Mouse (Mus musculus) midbrain, embryonic 13.5 days (tissue): ENCODE measurements around the gene Mapkapk5. TPM values are rescaled to one million over a fixed set of nuclear protein-coding genes. Genes with fewer than 3 reads are reported as not detected.

Experiments
- ATAC-seq: fragments of 200-750 bp; cut with Nextera tagmentation; 2 replicates; pipeline ENCODE4 v1.8.0; 2017; ENCODE audit warnings: mild to moderate bottlenecking, moderate TSS enrichment, moderate library complexity
- H3K27ac ChIP-seq: fragments of 300-500 bp; sonication (generic); 2 replicates; pipeline ENCODE4 v1.5.1; 2015; ENCODE audit warnings: inconsistent platforms, mild to moderate bottlenecking, moderate library complexity
- H3K27me3 ChIP-seq: fragments of 300-500 bp; sonication (generic); 2 replicates; pipeline ENCODE4 v1.6.1; 2015; ENCODE audit warnings: mild to moderate bottlenecking, inconsistent platforms
- H3K36me3 ChIP-seq: fragments of 300-500 bp; sonication (generic); 2 replicates; pipeline ENCODE4 v1.6.1; 2015; ENCODE audit warnings: mild to moderate bottlenecking, inconsistent platforms
- H3K4me1 ChIP-seq: fragments of 300-500 bp; sonication (generic); replicated peaks from 2 replicates; pipeline ENCODE4 v1.6.1; 2015; ENCODE audit warnings: inconsistent platforms
- H3K4me2 ChIP-seq: fragments of 300-500 bp; sonication (generic); replicated peaks from 2 replicates; pipeline ENCODE4 v1.6.1; 2015; ENCODE audit warnings: moderate library complexity, mild to moderate bottlenecking, inconsistent platforms
- H3K4me3 ChIP-seq: fragments of 300-500 bp; sonication (generic); replicated peaks from 2 replicates; pipeline ENCODE4 v1.5.1; 2015; ENCODE audit warnings: mild to moderate bottlenecking, inconsistent platforms
- H3K9ac ChIP-seq: fragments of 300-500 bp; sonication (generic); replicated peaks from 2 replicates; pipeline ENCODE4 v1.6.1; 2015; ENCODE audit warnings: mild to moderate bottlenecking, inconsistent platforms
- H3K9me3 ChIP-seq: fragments of 300-500 bp; sonication (generic); 2 replicates; pipeline ENCODE4 v1.6.1; 2016; ENCODE audit warnings: mild to moderate bottlenecking, inconsistent platforms
- WGBS: fragments of 180-500 bp; shearing (Covaris S2); methylation state at CpG from one replicate; pipeline ENCODE4 v1.1.7; 2015; 5-methylcytosine and 5-hydroxymethylcytosine counted together
- polyA plus RNA-seq: library from polyadenylated mRNA; unstranded; fragments of >200 nt; fragmentation: Nextera tagmentation; extraction: Ambion mirVana; gene quantifications from 2 replicates; pipeline ENCODE4 v1.2.1, GENCODE M21; 2015

Gene Mapkapk5
- polyA plus RNA-seq, 1 experiment from 2014 or later = 55.5 TPM

- H3K27me3 ChIP-seq = no peaks in the 10 kb centered on the region
- H3K9ac ChIP-seq = no peak overlapping the region
- ATAC-seq = no peak
- peaks cover 15% of the 10 kb centered on the region for H3K36me3 ChIP-seq
- no peak overlapping the region for H3K27ac ChIP-seq
- no peak overlapping the region for H3K4me2 ChIP-seq
- no peaks in the 10 kb centered on the region for H3K9me3 ChIP-seq
- no peak overlapping the region for H3K4me3 ChIP-seq
- WGBS = 60% methylated on average over 12 of the region's 12 CpGs
- H3K4me1 ChIP-seq = no peaks in the 10 kb centered on the region
These were observed 38.2 kb upstream of the Mapkapk5 start for GRCm38 (mm10) chr5:121583765-121584501.

- Histone ChIP-seq H3K36me3 (peaks cover 24% of the 10 kb centered on the region), H3K9me3 (no peaks in the 10 kb centered on the region), H3K27me3 (no peaks in the 10 kb centered on the region), H3K4me3 (no peak overlapping the region), H3K4me2 (no peak overlapping the region), H3K4me1 (no peaks in the 10 kb centered on the region), H3K9ac (no peak overlapping the region), H3K27ac (no peak overlapping the region)
- WGBS = 95% methylated on average over 8 of the region's 8 CpGs
- no peak for ATAC-seq
These were observed 36.2 kb upstream of the Mapkapk5 start for GRCm38 (mm10) chr5:121581945-121582344.

- no peak overlapping the region for H3K4me3 ChIP-seq
- no peaks in the 10 kb centered on the region for H3K27me3 ChIP-seq
- H3K9ac ChIP-seq = no peak overlapping the region
- H3K4me2 ChIP-seq = no peak overlapping the region
- H3K9me3 ChIP-seq = no peaks in the 10 kb centered on the region
- peaks cover 55% of the 10 kb centered on the region for H3K36me3 ChIP-seq
- no peak for ATAC-seq
- H3K27ac ChIP-seq = no peak overlapping the region
- H3K4me1 ChIP-seq = no peaks in the 10 kb centered on the region
- WGBS = 88% methylated on average over 11 of the region's 11 CpGs
These were observed 31.3 kb upstream of the Mapkapk5 start for GRCm38 (mm10) chr5:121576927-121577488.

- no peak for ATAC-seq
- no peak overlapping the region for H3K4me2 ChIP-seq
- no peaks in the 10 kb centered on the region for H3K9me3 ChIP-seq
- peaks cover 64% of the 10 kb centered on the region for H3K36me3 ChIP-seq
- H3K27me3 ChIP-seq = no peaks in the 10 kb centered on the region
- H3K4me1 ChIP-seq = no peaks in the 10 kb centered on the region
- H3K4me3 ChIP-seq = no peak overlapping the region
- H3K9ac ChIP-seq = no peak overlapping the region
- no peak overlapping the region for H3K27ac ChIP-seq
- 94% methylated on average over 11 of the region's 11 CpGs for WGBS
These were observed 30.2 kb upstream of the Mapkapk5 start for GRCm38 (mm10) chr5:121575867-121576266.

GRCm38 (mm10) chr5:121574145-121574544 lies 28.4 kb upstream of the Mapkapk5 start:
- 90% methylated on average over 13 of the region's 13 CpGs for WGBS
- H3K9me3 ChIP-seq = no peaks in the 10 kb centered on the region
- no peak overlapping the region for H3K27ac ChIP-seq
- no peak overlapping the region for H3K4me2 ChIP-seq
- no peaks in the 10 kb centered on the region for H3K4me1 ChIP-seq
- no peak overlapping the region for H3K9ac ChIP-seq
- ATAC-seq = no peak
- peaks cover 57% of the 10 kb centered on the region for H3K36me3 ChIP-seq
- no peaks in the 10 kb centered on the region for H3K27me3 ChIP-seq
- no peak overlapping the region for H3K4me3 ChIP-seq

GRCm38 (mm10) chr5:121570787-121571186 lies 25.1 kb upstream of the Mapkapk5 start:
- no peak overlapping the region for H3K27ac ChIP-seq
- no peak overlapping the region for H3K4me2 ChIP-seq
- no peaks in the 10 kb centered on the region for H3K4me1 ChIP-seq
- H3K4me3 ChIP-seq = no peak overlapping the region
- H3K9me3 ChIP-seq = no peaks in the 10 kb centered on the region
- no peaks in the 10 kb centered on the region for H3K27me3 ChIP-seq
- 90% methylated on average over 1 of the region's 1 CpGs for WGBS
- no peak for ATAC-seq
- H3K36me3 ChIP-seq = peaks cover 48% of the 10 kb centered on the region
- no peak overlapping the region for H3K9ac ChIP-seq

- H3K27me3 ChIP-seq = no peaks in the 10 kb centered on the region
- H3K27ac ChIP-seq = no peak overlapping the region
- peak; percentile 53; the same call in 1 of the 2 replicates for ATAC-seq
- no peaks in the 10 kb centered on the region for H3K9me3 ChIP-seq
- H3K9ac ChIP-seq = no peak overlapping the region
- H3K36me3 ChIP-seq = peaks cover 43% of the 10 kb centered on the region
- no peaks in the 10 kb centered on the region for H3K4me1 ChIP-seq
- H3K4me3 ChIP-seq = no peak overlapping the region
- 73% methylated on average over 9 of the region's 9 CpGs for WGBS
- H3K4me2 ChIP-seq = no peak overlapping the region
These were observed 24.2 kb upstream of the Mapkapk5 start for GRCm38 (mm10) chr5:121569881-121570420.

- Histone ChIP-seq H3K9me3 (no peaks in the 10 kb centered on the region), H3K36me3 (peaks cover 12% of the 10 kb centered on the region), H3K9ac (no peak overlapping the region), H3K4me1 (0 out of 2 replicates have a peak, but pooled peaks cover 6% of the 10 kb centered on the region), H3K27ac (no peak overlapping the region), H3K27me3 (no peaks in the 10 kb centered on the region), H3K4me2 (no peak overlapping the region), H3K4me3 (no peak overlapping the region)
- ATAC-seq = no peak
- 91% methylated on average over 16 of the region's 16 CpGs for WGBS
These were observed 20.5 kb upstream of the Mapkapk5 start for GRCm38 (mm10) chr5:121566035-121566681.

GRCm38 (mm10) chr5:121564468-121564895 lies 18.8 kb upstream of the Mapkapk5 start:
- 0 out of 2 replicates have a peak, but pooled peaks cover 6% of the 10 kb centered on the region for H3K4me1 ChIP-seq
- peaks cover 4% of the 10 kb centered on the region; the same call in 1 of the 2 replicates for H3K36me3 ChIP-seq
- ATAC-seq = 0 out of 2 replicates have a peak, but pooled peaks have one; percentile 37
- H3K27me3 ChIP-seq = no peaks in the 10 kb centered on the region
- H3K9me3 ChIP-seq = no peaks in the 10 kb centered on the region
- H3K4me3 ChIP-seq = no peak overlapping the region
- H3K27ac ChIP-seq = no peak overlapping the region
- 12% methylated on average over 11 of the region's 11 CpGs for WGBS
- H3K9ac ChIP-seq = no peak overlapping the region
- H3K4me2 ChIP-seq = 0 out of 2 replicates have a peak overlapping the region, but pooled peaks have one; percentile 23

- Histone ChIP-seq H3K9me3 (no peaks in the 10 kb centered on the region), H3K4me3 (no peak overlapping the region), H3K4me1 (0 out of 2 replicates have a peak, but pooled peaks cover 6% of the 10 kb centered on the region), H3K27ac (no peak overlapping the region), H3K4me2 (no peak overlapping the region), H3K36me3 (no peaks in the 10 kb centered on the region), H3K27me3 (no peaks in the 10 kb centered on the region), H3K9ac (no peak overlapping the region)
- 91% methylated on average over 3 of the region's 3 CpGs for WGBS
- no peak for ATAC-seq
These were observed 16.7 kb upstream of the Mapkapk5 start for GRCm38 (mm10) chr5:121562436-121562835.

- Histone ChIP-seq H3K36me3 (no peaks in the 10 kb centered on the region), H3K4me3 (no peak overlapping the region), H3K4me2 (no peak overlapping the region), H3K9ac (no peak overlapping the region), H3K9me3 (no peaks in the 10 kb centered on the region), H3K27me3 (no peaks in the 10 kb centered on the region), H3K4me1 (peaks cover 13% of the 10 kb centered on the region), H3K27ac (no peak overlapping the region)
- no peak for ATAC-seq
- 90% methylated on average over 7 of the region's 7 CpGs for WGBS
These were observed 3.5 kb upstream of the Mapkapk5 start for GRCm38 (mm10) chr5:121549196-121549595.

- Histone ChIP-seq H3K36me3 (no peaks in the 10 kb centered on the region), H3K4me3 (no peak overlapping the region), H3K9me3 (no peaks in the 10 kb centered on the region), H3K9ac (no peak overlapping the region), H3K27me3 (no peaks in the 10 kb centered on the region), H3K4me1 (peaks cover 32% of the 10 kb centered on the region), H3K4me2 (no peak overlapping the region), H3K27ac (no peak overlapping the region)
- WGBS = over 99% methylated on average over 3 of the region's 3 CpGs
- ATAC-seq = no peak
These were observed 1.4 kb upstream of the Mapkapk5 start for GRCm38 (mm10) chr5:121547084-121547483.
